Mouse (Mus musculus): Measurements from ENCODE around the gene Aspdh.
A peak's percentile ranks its signal among the peaks of the same experiment; 100 is the strongest.

Gene Aspdh

DNA sequence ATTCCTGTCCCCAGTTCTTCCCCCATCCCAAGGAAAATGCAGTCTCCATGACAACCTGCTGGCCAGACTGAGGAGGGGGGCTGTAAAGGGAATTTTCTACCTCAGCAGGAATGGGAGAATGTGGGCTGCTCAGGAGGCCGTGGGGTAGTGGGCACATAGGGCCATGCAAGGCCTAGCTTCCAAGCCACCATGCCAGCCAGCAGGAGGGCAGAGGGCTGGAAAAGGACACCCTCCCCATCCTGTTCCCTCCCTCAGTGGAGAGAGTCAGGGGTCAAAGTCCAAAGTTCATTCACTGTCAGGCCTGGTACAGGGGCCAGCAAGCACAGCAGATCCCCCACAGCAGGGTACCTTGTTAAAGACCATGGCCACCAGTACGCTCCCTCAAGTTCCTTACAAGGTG, at the start of gene Aspdh:
TSS of gene Aspdh (plus strand) at position 281 of the 400 bp plus-strand sequence.
- peak; percentile 64 for DNase-seq

DNA sequence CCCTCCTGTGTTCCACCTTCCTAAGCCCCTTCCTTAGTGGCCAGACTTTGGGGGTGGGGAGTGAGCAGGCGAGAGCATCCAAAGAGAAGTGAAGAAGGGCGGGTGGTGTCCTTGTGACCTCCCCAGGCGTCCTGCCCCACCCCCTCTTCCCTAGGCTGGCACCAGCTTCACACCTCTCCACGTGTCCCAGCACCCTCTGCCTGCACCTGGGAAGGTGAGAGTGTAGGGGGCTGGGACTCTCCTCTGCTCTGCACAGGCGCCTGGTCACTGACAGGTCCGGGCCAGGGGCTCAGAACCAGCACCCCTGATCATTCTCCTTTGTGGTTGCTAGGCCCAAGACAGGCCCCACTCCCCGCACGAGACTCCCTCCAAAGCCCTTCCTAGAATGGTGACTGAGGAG, 37.5 kb upstream of the Aspdh start:
- DNase-seq, result no peak

- DNase-seq, result no peak
Measured at GRCm38 (mm10) chr7:44428171-44428950, 36.8 kb upstream of the Aspdh start.

DNA sequence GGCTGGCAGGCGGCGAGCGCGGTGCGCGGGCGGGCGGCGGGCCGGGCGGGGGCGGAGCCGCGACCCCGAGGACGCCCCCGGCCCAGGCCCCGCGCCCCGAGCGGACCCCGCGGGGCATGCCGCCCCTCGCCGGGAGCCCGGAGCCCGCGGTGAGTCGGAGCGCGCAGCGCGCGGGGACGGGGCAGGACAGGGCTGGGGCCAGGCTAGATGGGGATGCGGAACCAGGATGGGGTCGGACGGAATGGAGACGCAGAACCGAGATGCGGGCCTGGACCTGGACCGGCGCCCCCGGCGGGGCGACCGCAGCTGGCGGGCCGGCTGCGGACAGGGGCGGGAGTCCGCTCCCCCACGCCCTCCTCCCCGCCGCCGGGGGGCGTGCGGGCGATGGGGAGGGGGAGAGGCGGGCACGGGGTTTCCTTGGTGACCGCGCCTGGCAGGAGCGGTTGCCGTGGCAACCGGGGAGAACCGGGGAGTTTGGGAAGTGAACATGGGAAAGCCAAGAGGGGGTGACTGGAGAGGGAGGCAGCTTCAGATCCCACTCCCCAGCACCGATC, 36.1 kb upstream of the Aspdh start, which contains the start of gene Lrrc4b:
TSS of gene Lrrc4b (plus strand) at position 51 of the 554 bp plus-strand sequence.
- DNase-seq, result no peak

DNA sequence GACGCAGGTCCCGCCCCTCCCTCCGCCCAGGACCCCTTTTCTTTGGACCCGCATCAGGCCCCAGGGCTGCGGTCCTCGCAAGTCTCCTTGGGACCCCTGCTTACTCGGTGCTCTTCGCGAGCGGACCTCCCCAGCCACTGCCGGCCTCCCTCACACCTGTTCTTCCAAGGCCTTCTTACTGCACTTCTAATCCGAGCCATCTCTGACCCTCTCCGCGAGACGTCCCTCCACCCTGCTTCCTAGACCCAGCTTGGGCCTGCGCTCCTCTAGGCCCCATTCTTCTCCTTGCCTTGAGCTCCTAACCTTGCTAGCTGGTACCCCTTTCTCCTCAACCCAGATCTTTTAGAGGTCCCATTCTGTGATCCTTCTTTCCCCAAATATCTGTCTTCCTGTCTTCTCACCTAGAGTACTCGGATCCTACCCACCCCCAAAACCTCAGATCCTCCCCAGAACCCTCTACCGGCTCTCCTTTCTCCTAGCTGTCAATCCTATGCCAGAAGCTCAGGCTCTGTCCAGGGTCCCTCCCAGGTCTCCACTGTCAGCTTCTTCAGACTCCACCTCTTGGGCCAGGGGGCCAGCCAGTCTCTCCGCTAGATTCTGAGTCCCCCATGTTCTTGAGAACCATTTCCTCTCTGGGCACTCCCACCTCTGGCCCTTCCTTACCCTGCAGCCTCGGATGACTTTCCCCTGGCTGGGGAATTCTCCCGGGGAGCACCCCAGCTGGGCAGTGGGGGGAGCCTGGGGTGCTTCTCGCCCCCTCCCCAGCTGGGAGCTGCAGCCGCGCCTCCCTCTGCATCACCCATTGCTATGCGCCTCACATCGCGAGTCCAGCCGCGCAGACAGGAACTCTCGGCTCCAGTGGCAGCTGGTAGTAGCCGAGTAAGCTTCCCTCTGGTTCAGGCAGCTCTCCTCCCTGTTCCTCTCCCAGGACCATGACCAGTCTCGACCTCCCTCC, 35.4 kb upstream of the Aspdh start:
- DNase-seq, result no peak

GRCm38 (mm10) chr7:44432550-44432949, 32.6 kb upstream of the Aspdh start:
- no peak for DNase-seq

DNA sequence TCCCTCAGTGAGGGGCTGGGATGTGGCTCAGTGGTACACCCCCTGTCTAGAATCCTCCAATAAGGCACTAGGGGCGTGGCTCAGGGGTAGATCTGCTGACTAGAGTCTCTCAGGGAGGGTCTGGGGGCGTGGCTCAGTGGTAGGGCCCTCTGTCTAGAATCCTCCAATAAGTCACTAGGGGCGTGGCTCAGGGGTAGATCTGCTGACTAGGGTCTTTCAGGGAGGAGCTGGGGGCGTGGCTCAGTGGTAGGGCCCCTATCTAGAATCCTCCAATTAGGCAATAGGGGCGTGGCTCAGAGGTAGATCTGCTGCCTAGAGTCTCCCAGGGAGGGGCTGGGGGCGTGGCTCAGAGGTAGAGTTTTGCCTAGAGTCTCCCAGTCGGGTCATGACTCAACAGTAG, 31.8 kb upstream of the Aspdh start:
- DNase-seq, result no peak

- no peak for DNase-seq
Measured at GRCm38 (mm10) chr7:44434089-44434488, 31.1 kb upstream of the Aspdh start.

- DNase-seq, result no peak
Measured at GRCm38 (mm10) chr7:44435796-44436195, 29.4 kb upstream of the Aspdh start.

DNA sequence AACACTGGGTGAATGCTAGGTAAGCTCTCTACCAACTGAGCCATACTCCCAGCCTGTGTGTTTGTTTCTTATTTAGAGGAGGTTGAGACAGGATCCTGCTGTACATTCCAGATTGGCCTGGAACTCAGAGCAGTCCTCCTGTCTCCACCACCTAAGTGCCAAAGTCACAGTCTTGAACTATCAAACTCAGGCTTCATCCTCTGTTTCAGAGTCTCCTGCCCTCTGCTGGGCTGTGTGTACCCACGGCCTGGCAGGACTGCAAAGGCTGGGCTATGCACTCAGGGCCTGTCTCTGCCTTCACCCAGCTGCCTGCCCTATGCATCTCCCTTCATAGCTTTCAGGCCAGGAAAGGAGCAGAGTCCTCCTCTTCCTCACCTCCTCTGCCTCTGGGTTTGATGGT, 28.9 kb upstream of the Aspdh start:
- DNase-seq, result no peak

DNA sequence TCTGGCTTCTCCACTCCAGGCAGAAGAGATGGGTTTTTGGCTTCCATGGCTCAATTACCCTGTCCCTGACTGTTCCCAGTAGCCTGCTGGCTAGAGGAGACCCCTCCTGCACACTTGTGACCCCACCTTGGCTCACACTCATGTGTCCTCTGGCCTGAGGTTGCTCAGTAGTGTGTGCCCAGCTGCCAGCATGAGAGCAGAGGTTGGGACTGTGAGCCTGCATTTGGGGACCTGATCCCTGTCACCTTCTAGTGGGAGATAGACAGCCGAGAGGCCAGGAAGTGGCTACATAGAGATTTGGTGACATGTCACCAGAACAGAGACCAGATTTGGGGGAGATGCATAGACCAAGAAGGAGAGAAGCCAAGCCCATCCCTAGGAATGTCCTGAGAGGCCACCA, 28.0 kb upstream of the Aspdh start:
- no peak for DNase-seq

DNA sequence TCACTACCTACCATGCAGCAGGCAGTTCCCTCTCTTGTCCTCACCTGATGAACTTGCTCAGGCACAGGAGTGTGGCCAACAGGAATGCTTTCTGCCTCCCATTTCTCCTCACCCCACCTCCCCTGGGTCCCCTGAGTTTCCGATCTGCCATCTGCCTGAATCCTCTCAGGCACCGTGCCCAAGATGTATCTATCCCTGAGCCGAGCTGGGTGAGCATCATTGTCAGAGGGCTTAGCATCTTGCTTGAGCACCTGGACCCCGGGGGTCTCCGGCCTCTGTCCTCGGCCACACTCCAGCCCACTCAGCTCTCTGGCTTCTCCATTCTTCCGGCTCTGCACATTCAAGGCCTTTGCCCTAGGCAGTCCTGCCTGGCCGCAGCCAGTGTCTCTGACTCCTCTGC, 27.3 kb upstream of the Aspdh start:
- DNase-seq, result no peak

- no peak for DNase-seq
Measured at GRCm38 (mm10) chr7:44439696-44440095, 25.5 kb upstream of the Aspdh start.

- no peak for DNase-seq
Measured at GRCm38 (mm10) chr7:44440479-44440878, 24.7 kb upstream of the Aspdh start.

GRCm38 (mm10) chr7:44441180-44441579, 24.0 kb upstream of the Aspdh start:
- no peak for DNase-seq

DNA sequence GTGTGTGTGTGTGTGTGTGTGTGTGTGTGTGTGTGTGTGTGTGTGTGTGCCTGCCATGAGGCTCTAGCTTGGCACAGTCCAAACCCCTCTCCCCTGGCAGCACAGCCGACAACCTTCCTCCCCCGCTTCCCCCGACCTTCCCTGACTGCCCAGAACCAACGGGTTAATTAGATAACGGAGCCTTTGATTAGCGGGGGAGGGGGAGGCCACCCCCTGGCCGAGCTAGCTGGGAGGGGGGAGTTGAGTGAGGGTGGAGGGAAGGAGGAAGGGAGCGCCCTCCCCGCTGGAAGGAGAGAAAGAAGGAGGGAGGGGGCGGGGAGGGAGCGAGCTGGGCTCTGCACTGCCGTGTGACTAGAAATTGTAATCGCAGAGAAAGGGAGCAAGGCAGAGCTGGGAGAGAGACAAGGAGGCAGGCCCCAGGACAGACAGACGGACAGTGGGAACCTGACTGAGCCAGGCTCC, 23.5 kb upstream of the Aspdh start:
- DNase-seq, result no peak

GRCm38 (mm10) chr7:44442407-44442821, 22.8 kb upstream of the Aspdh start:
- DNase-seq, result no peak

GRCm38 (mm10) chr7:44443268-44444173, 21.7 kb upstream of the Aspdh start:
- DNase-seq, result no peak

- no peak for DNase-seq
Measured at GRCm38 (mm10) chr7:44444886-44445527, 20.2 kb upstream of the Aspdh start.

GRCm38 (mm10) chr7:44445528-44445923, 19.7 kb upstream of the Aspdh start:
- DNase-seq, result no peak

- DNase-seq, result no peak
Measured at GRCm38 (mm10) chr7:44446070-44446855, 18.9 kb upstream of the Aspdh start.
